Mouse (Mus musculus): ENCODE data around the gene Olfr881.

Olfr881 gene

GRCm38 (mm10) chr9:37991525-37991924 lies at the start of gene Olfr881:
Gene Olfr881, plus strand, starts transcription at chr9:37991825.
- DNase-seq (ENCODE audit: low read depth, low spot score): no peak

- DNase-seq (ENCODE audit: low read depth, low spot score): peak; percentile 46
These were observed 7.1 kb downstream of the Olfr881 start for GRCm38 (mm10) chr9:37998581-37999204.

- DNase-seq (ENCODE audit: low read depth, low spot score): no peak
These were observed 8.4 kb downstream of the Olfr881 start for GRCm38 (mm10) chr9:38000021-38000420.

GRCm38 (mm10) chr9:38025508-38025907 lies 33.9 kb downstream of the Olfr881 start, which contains the start of gene Olfr883:
Gene Olfr883, plus strand, starts transcription at chr9:38025808.
- no peak for DNase-seq (ENCODE audit: low read depth, low spot score)

Data from 3T3-L1 (cell line).